Mouse (Mus musculus) mammary gland, adult 2 months (tissue): Measurements from ENCODE around the gene Kng2. TPM values are rescaled to one million over a fixed set of nuclear protein-coding genes. Genes with fewer than 3 reads are reported as not detected.

Experiments used
- polyA plus RNA-seq: library from polyadenylated mRNA; depleted of rRNA; stranded (reverse); fragments of >200 nt; gene quantifications from 2 replicates; pipeline ENCODE4 v1.2.3, GENCODE M21; 2012; ENCODE audit warnings: low replicate concordance; rRNA removed

The Kng2 gene
- 0.39 and 2.0 TPM in 2 replicates for polyA plus RNA-seq

DNA sequence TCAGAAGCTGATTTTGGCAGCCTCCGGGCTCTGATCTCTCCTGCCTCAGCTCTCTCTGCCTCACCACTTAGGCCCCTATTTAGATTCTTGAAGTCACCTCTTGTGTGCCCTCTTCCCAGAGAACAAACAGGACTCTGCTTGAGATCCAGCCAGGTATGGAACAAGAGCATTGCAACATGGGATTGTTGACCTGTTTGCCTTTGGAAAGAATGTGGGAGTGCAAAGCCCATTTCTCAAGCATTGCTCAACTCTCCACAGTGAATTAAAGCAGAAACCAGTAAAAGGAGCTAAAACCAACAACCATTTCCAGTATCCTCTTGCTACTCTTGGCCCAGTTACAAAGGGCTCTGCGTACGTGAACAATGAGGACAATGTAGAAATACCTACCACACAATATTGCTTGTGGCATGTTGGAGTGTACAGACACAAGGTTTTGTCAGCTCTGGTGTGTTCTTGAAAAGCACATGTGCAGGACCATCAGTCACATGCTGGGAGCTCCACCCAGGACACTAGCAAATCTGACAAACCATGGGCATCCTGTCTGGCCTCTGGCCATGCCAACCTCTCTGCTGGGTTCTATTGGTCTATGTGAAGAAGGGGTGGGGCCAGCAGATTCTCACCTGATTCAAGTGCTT lies at the start of gene Kng2:
TSS of gene Kng2 (minus strand) at position 517 of the 635 bp plus-strand sequence.

DNA sequence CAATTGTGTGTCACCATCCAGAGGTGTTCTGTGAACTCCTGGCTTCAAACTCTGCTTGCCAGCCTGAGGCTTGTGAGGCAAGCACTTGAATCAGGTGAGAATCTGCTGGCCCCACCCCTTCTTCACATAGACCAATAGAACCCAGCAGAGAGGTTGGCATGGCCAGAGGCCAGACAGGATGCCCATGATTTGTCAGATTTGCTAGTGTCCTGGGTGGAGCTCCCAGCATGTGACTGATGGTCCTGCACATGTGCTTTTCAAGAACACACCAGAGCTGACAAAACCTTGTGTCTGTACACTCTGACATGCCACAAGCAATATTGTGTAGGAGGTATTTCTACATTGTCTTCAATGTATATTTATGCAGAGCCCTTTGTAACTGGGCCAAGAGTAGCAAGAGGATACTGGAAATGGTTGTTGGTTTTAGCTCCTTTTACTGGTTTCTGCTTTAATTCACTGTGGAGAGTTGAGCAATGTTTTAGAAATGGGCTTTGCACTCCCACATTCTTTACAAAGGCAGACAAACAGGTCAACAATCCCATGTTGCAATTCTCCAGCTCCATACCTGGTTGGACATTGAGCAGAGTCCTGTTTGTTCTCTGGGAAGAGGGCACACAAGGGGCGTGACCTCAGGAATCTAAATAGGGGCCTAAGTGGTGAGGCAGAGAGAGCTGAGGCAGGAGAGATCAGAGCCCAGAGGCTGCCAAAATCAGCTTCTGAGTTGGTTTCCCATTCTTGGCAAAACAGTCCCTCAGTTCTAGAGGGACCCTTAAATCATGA lies 28.6 kb upstream of the Kng2 start, which contains the start of gene Kng1:
TSS of gene Kng1 (plus strand) at position 198 of the 780 bp plus-strand sequence.

DNA sequence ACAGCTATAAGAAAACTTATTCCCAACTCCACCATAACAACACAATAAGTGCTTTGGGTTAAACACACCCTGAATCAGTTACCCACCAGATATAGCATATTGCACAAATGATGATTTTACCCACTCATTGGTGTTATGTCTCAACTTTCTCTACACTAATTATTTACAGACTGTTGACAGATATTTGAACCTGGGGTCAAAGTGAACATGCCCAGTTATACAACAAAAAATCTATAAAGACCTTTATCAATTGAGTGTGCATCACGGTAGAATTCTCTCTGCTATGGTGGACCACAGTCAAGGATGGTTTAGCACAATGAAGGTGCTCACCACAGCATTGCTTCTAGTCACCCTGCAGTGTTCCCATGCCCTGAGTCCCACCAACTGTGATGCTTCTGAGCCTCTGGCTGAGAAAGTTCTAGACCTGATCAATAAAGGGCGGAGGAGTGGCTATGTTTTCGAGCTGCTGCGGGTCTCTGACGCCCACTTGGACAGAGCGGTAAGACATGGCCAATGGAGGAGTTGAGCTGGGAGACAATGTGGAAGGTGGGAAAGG lies 78.4 kb downstream of the Kng2 start, which contains the start of gene Hrg:
TSS of gene Hrg (plus strand) at position 233 of the 556 bp plus-strand sequence.

Other genes with a start within 250 kb of the Kng2 start
- not detected in 2 replicates for gene Crygs, start 217.9 kb downstream of the Kng2 start, polyA plus RNA-seq
- gene Tbccd1, start 171.8 kb downstream of the Kng2 start, polyA plus RNA-seq: 8.6 and 17.7 TPM in 2 replicates
- 10.1 and 18.6 TPM in 2 replicates for gene Dnajb11, start 171.6 kb downstream of the Kng2 start, polyA plus RNA-seq
- gene Ahsg, start 138.2 kb downstream of the Kng2 start, polyA plus RNA-seq: 0.27 and 41.7 TPM in 2 replicates
- 0.33 and 1.5 TPM in 2 replicates for gene Fetub, start 111.1 kb downstream of the Kng2 start, polyA plus RNA-seq
- gene Hrg, start 78.4 kb downstream of the Kng2 start, polyA plus RNA-seq: 0.96 TPM in 1 of 2 replicates, not detected in the other
- 1.0 TPM in 1 of 2 replicates, not detected in the other for gene Kng1, start 28.4 kb upstream of the Kng2 start, polyA plus RNA-seq
- gene Eif4a2, start 78.0 kb upstream of the Kng2 start, polyA plus RNA-seq: 52.6 and 165 TPM in 2 replicates
- 1.6 TPM in 1 of 2 replicates, not detected in the other for gene Rfc4, start 98.3 kb upstream of the Kng2 start, polyA plus RNA-seq
- gene Adipoq, start 117.1 kb upstream of the Kng2 start, polyA plus RNA-seq: 970 and 1,963 TPM in 2 replicates
- gene St6gal1, start 195.3 kb upstream of the Kng2 start, polyA plus RNA-seq: 21.3 and 35.6 TPM in 2 replicates